Mouse (Mus musculus): ENCODE data around the gene Atp8a2.
"Not testable (repeated sequence)": the region's sequence is repeated elsewhere in the genome, so short reads cannot be mapped to it uniquely, and the experiment has no call there.

The Atp8a2 gene

DNA sequence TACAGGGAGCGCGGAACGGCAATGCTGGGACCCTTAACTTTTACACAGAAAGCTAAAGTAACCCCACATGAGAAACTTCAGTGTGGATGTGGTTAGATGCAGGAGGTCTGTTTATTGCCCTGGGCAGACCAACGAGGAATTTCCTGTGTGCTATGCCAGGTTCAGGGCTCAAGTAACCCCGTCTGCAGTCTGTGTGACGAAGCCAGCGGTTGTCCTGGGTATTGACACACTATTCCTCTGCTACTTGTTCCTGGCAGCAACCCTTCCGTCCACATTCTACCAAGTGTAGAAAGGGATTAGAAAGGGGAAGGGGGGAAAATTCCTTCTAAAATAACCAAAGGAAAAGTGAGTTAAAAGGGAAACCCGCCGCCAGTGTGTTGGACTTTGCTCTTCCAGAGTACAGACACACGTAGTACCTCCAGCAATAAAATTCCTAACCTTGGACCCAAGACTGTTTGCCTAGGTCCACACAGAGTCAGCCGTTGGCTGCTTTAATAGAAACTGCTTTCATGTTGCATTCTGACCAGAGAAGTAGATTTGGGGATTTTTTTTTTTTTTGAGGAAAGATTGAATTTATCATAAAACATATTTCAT, 437.0 kb downstream of the Atp8a2 start:
- DNase-seq, result no peak

DNA sequence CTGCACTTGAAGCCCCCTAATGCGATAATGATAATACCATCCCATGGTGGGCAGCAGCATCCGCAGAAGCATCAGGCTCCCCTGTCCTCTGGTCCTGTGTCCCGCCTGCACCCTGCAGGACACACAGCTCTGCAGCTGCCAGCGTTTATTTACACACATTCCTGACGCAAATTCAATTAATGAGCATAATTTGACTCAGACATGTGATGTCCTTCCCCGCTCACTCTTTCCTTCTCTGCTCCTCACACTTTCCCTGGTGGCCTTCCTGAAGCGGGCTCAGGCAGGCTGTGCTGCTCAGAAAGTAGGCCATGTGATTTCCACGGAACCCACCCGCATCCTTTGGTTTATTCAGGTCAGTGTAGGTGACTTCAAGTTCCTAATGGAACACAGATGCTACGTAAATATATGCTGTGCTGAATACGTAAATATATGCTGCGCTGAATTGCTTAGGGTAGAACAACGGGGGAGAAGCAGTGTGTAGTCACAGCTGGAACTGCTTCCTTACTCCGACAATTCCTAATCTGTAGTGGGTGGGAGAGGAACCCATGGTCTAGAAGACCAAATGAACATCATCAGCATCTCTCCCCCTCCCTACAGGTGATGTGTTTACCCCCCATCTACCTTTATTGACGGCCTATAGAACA, 437.7 kb downstream of the Atp8a2 start:
- no peak for DNase-seq

DNA sequence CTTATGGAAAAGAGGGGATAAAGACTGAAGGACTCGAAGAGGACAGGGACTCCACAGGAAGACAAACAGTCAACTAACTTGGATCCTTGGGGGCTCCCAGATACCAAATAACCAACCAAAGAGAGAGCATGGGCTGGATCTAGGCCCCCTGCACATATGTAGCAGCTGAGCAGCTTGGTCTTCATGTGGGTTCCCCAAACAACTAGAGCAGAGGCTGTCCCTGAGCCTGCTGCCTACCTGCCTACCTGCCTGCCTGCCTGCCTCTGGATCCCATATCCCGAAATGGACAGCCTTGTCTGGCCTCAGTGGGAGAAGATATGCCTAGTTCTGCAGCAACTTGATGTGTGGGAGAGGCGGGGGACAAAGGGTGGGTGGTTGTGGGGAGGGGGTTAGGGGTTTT, 444.6 kb downstream of the Atp8a2 start:
- DNase-seq, result no peak

DNA sequence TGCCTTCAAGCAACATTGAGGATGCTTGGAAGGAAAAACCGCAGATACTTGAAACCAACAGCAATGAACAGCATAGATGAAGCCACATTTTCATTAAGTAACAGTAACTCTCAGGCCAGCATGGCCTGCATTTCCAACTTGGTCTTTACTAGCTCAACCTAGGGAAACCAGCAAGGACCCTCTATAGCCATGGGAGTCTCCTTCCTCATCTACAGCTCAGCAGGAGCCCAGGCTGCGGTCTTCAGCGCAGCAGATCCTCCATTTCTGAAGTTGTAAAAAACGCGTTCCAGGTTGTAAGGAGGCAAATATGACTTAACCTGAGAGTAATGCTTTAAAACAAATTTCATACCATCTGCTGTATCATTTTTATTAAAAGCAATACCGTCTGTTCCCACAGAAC, 447.0 kb downstream of the Atp8a2 start:
- DNase-seq, result no peak

DNA sequence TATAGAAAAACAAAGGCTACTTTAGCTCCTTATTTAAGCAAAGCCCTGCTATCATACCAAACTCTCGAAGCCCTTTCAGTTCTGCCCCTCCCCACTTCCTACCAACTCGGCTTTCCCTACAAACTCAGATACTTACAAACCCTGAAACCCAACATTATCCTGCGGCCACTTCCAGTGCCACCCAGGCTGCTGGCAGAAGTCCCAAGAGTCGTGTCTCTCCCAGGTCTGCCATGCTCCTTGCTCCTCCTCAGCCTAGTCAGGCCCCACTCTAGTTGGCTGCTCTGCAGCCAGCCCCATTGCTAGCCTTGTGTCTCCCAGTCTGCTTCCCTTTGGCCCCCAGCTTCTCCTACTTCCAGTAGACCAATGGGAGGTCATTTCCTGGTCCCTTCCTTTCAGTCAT, 451.3 kb downstream of the Atp8a2 start:
- DNase-seq, result no peak

DNA sequence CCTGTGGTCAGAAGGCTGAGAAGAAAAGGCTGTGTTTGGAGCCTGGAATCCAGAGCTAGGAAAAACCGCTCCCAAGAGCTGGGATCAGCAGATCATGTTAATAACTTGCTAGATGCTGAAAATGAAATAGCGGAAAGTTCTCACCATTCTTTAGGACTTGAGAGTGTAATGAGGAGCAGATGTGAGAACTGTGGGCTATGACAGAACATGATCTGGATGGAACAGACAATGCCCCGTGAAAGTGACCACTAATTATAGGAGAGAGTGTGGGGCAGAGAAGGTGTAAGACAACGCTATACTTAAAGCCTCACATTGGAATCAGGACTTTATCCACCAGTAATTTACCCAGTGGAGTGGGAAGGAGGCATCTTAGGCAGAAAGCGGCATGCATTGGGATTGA, 455.2 kb downstream of the Atp8a2 start:
- DNase-seq, result no peak

DNA sequence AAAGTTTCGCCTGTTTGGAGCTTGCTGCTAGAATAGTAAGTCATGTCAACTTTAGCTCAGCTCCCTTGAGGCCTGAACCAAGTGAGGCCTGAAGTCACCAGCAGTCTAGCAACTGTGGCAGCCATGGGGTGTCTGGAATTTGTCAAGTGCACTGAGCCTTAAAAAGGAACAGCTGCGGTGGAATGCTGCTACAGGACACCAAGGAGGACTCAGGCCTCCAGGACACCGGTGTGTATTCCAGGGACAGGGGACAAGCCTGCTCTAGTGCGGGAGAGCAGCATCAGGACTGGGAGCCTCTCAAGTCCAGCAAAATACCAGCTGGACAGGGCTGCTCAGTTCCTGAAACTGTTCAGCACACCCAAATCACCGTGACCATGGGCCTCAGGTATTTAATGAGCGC, 457.5 kb downstream of the Atp8a2 start:
- DNase-seq, result no peak

DNA sequence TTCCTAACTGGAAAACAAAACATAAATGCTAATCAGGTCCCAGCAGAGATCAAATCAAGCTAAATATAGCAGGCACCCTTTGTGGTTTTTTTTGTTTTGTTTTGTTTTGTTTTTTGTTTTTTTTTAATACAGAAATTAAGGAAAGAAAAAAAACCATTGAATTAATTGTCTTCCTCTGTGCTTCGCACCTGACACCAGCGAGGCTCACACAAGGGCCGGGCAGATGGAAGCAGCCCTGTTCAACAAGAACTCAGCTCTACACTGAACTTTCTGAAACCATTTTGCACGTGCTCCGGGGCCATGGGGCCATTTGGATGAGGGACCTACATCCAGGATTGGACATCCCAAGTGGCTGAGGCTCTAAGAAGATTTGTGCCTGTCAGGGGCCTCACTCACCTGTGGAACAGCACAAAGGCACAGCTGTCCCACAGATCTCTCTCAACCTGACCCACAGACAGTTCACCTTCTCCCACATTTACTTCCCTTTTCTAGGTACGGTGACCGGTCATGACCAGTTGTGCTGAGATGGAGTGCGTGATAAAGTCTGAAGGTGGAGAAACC, 459.2 kb downstream of the Atp8a2 start:
- DNase-seq, result no peak

DNA sequence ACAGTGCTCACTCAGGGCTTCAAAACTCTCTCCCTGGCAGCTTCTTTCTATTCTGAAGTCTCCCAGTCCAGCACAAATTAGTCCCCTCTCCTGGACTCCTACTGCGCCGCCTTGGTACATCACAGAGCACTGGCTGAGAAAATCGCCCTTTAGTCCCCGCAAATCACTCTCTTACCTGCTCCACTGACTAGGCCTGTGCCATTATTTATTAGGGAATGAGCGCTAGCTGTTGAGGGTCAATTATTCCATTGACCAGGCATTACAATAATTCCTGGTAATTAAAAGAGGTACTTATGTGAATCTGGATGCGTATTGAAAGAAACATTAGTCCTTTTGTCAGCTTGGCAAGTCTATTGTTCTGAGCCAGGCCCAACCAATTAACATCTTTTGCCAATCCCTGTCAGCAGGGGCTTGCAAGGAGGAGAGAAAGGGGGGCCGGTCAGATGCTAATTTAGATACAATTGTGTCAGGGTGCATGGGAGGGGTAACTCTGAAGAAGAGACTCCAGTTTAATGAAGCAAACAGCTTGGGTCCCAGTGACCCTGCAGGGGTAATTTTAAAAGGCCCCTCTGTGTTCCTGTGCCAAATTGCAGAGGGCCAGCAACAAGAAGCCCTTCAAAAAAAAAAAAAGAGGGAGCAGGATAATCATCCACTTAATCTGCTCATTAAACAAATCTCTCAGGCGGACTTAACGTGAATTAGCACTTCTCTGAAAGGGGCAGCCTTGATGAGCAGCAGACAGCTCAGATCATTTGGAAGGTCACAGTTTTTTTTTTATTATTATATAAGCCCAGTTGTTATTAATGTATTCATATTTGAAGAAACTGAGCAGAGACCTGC, 459.9 kb downstream of the Atp8a2 start:
- DNase-seq, result no peak

DNA sequence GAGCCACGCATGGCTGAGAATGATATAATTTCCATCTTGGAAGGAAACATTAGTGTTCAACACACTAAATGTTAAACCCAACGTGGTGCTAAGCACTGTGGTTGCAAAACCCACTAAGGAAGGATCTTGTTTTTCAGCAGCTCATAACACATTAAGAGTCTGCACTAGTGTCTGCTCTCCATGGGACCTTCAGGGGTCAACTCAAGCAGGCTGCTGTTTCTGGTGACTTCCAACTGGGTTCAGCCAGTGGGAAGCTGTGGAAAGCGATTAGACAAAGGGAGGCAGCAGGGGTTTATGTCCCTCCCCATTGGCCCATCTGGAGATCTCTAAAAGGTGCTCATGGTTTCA, 467.0 kb downstream of the Atp8a2 start:
- DNase-seq, result no peak

DNA sequence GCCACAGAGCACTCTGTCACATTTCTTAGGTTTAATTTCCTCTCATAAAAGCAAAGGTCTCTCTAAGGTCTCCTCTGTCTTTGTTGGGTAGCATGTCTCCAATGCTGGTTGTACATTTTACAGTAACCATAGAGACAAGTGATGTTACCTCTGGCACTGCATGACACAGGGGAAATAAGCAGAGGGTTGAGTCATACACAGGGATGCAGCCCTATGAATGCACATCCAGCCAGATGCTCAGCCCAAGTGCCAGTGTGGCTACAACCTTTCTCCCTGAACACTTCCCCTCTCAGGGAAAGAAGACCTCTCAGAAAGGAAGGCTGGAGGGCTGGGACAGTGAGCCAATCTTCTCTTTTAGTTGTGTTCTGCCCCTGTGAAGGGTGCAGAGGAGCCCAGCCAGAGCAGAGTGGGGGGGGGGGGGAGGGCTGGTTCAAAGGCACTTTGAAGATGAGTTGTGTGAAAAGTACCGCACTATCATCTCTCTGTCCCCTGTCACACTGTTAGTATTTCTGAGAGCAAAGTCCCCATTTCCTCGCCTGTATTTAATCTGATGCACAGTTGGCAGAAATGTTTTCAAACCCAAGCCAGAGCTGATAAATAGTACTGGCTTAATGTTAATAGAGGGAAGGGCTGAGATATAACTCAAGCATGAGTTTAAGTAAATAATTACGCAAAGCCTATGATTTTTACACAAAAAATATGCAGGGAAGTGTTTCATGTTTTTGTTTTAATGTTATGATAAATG, 467.5 kb downstream of the Atp8a2 start:
- DNase-seq, result no peak

DNA sequence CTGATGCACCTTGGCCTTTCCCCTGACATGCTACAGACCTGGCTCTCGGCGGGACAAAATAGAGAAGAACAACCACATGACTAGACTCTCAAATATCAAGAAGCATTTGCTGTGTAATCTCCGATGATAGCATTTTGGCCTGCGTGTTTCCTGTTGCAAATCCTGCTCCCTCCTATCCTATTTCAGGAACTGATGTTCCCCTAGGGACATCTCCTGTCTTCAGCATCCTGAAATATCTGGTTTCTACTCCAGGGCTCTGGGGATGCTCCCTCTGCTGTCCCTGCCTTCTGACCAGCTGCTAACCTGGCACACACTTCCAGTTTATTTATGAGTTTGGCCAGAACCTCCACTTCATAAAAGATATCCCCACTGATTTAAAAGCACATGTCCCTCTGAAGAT, 470.0 kb downstream of the Atp8a2 start:
- no peak for DNase-seq

DNA sequence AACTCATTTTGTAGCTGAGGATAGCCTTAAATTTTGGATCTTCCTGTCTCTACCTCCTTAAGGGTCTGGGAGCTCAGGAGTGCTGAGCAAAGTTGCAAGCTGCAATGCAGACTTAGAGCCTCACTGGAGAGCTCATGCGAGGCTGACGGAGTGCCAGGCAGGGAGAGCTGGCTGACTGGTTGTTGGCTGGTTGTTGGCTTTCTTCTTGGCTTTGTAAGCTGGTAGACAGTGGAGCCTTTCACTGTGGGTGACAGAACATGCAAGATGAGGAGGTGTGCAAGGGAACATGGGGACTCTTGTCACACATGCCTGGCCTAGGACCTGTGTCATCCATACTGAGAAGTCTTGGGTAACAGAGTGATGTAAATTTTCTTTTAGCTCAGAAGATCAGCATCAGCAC, 473.8 kb downstream of the Atp8a2 start:
- no peak for DNase-seq

DNA sequence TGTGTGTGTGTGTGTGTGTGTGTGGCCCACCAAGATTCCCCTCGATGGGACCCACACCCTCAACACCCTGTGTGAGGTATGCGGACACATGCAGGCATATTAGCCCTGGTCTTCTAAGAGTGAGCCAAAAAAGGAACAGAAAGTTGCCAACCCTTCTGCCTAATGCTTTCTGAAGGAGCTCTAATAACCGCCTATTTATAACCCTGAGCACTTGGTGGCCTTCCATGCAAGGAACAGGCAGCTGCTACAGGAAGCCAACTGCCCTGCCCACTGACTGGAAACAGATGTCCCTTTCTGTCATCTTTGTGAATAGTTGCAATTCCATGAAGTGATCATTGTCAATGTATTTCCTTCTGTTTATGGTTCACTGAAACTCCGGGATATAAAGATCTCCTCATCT, 475.0 kb downstream of the Atp8a2 start:
- peak; percentile 22 to 55 for DNase-seq

DNA sequence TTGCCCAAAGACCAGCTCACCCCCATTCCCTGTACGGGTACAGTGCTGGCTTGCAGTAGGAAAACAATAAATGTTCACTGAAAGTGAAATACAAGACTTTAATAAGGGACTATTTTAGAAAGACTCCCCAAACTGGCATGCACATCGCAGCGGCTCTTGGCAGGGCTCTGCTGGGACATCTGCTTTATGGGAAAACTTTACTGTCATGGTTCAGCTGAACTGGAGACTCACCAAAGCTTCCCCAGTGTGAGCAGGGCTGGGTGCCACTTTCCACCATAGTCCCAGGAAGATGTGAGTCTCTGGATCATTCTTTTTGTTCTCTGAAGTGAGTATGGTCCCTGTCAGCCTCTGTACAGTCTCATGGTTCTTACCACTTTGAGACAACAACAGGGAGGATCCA, 475.6 kb downstream of the Atp8a2 start:
- DNase-seq, result peak; percentile 23 to 28

DNA sequence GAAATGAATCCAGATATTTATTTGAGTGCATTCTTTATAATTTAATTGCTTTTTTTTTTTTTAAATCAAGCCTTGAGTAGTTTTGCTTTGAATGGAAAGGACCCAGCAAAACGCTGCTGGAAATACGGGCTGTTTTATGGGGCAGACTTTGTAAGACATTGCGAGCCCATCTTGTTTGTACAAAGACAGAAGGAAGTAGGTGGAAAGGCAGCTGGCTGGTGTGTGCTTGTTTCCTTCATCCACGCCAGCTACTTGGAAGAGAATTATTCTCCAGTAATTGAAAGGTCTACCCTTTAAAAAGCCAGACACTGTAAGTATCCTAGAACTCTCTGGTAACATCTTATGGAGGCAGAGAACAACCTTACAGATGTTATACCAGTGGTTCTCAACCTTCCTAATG, 476.6 kb downstream of the Atp8a2 start:
- DNase-seq, result no peak

DNA sequence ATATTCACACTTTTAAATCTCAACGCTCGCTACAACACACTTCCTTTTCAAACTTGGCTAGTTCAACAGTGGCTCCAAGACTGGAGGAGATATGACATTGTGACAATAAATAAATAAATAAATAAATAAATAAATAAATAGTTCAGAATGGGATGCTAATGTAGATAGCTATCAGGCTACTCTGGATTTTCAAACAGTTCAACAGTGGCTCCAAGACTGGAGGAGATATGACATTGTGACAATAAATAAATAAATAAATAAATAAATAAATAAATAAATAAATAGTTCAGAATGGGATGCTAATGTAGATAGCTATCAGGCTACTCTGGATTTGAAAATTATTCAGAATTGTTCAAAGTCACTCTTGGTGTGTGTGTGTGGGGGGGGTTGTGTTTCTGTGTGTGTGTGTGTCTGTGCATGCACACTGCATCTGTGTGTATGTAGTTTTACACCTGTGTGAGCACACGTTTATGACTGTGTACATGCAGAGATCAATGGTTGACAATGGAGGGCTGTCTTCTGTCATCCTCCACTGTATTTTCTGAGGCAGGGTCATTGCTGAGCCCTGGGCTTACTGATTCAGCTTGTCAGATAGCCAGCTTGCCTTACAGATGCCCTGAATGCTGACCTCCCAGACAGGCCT, 480.4 kb downstream of the Atp8a2 start:
- not testable (repeated sequence) for DNase-seq

DNA sequence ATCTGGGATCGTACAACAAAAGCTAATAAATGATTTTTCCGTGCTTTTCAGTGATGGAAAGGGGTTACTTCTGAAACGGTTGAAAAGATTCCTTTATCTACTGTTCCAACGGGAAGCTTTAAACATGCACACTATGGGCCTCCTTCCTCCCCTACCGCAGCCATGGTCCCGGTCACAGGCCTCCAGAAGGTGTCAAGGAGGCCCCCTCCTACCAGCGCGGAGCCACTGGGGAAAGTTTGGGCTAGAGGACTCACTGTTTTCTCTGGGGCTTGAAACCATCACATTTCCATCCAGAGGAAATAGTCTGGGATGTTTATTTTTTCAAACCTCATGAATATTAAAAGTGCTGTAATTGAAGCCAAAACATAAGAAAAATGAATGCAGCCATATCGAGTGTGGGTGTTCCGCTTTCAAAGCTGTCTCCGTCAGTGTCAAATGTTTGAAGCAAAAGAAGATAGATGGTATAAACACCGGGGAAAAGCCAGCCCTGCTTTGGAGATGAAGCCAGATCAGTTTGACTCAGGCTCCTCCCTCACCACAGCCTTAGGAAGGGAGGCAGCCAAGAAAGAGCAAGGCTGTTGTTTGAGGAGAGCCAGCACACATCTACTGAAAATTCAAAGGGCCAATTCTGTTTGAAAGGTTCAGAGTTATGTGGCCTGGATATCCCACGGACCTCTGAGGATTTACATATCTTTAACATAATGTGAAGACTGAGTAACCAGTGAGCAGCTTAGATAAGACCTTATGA, 481.1 kb downstream of the Atp8a2 start:
- DNase-seq, result no peak

DNA sequence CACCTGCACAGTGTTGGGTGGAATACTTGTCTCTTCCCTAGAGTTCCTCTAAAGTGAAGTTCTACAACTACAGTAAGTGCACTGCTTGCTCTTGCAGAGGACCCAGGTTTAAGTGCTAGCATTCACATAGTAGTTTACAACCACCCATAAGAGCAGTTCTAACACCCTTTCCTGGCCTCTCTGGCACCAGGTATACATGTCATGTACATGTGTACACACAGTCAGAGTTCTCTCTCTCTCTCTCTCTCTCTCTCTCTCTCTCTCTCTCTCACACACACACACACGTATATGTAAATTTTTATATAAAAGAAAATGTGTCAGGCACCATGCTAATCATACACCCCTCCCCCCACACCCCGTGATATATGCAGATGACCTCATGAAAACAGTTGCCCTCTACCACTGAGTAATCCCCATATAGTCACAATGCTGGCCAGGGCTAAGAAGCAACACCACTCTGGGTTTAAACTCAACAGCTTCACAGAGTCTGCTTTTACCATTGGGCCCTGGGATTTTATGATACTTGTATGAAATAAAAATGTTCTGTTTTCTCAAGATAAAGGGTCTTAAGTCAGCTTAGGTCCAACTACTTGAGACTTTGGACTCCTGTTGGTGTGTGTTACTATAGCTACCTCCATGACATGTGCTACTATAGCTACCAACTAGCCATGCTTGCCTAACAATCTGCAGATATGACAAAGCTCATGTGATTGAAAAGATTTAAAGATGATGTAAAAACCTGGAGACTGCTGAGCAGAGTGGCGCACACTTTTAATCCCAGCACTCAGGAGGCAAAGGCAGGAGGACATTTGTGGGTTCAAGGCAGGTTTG, 487.3 kb downstream of the Atp8a2 start:
- no peak for DNase-seq

DNA sequence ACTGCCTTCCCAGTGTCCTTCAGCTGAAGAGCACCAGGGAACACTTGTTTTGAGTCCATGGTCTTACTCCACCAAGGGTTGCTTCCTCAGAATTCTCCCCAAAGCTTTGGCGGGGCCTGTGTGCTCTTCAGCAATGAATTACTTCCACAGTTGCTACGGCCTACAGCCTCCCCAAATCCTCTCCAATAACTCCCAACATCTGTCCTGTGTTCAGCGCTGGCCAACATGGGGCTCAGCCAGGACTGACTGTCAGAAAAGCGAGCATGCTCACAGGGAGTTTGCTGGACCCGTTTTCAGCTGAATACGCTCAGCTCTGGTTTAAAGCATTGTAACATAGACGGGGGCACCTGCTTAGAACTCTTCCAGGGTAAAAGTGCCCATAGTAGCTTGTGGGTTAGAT, 489.0 kb downstream of the Atp8a2 start:
- no peak for DNase-seq
